Mouse (Mus musculus): Measurements from ENCODE around the gene Il15. TPM values are rescaled to one million over a fixed set of nuclear protein-coding genes. Genes with fewer than 3 reads are reported as not detected.

Gene Il15
- polyA plus RNA-seq, 1 experiment = 4.1 TPM

DNA sequence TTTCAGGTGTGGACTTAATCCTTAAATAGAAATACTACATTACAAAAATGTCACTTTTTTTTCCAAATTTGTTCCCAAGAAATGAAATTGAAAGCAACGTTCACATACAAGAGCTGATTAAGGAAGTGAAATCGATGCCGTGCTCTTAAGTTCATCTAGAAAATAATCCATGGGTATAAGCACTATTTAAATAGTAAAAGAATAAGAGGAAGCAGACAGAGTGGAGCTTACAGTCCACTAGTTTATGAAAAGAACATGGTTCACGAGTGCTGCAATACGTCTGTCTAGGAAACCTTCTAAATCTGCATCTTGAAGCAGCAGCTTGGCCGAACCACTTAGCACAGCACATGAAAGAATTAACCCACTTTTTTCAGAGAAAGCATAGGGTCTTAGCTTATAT is 32.4 kb downstream of the Il15 start:
- no peak for DNase-seq (ENCODE audit: extremely low spot score in 1 of 2, low spot score in 1 of 2)

DNA sequence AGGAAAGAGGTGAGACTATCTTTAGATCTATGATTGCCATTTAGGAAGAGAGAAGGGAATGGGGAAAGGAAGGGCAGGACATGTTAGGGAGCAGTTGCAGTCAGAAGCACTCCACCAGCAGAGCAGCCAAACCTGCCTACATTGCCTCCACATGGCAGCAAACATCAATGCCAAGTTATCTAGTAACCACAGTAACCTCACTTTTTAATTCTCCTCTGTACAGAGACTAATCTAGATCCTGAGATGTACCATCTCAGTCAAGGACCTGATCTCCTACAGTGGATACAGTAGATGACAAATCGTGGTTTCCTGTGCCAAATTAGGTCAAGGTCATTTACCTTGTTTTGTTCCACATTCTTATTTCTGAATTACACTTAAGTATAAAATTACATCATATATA is 42.0 kb downstream of the Il15 start:
- no peak for DNase-seq (ENCODE audit: extremely low spot score in 1 of 2, low spot score in 1 of 2)

DNA sequence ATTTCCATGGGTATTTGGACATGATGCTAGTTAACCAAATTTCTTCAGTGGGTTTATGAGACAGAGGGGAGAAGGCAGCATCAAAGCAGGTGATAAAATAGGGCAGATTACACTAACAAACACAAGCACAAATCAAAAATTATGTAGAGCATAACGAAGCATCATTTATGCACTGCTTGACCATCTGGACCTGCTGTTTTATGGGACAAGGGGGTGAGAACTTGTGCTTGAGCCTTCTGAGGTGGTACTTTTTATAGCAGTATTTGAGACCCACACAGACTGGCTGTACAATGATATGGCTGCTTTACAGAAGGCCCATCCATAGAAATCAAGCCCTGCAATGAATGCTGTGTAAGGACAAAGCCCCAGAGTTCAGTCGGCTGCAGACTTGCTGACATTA is 46.9 kb downstream of the Il15 start:
- no peak for DNase-seq (ENCODE audit: extremely low spot score in 1 of 2, low spot score in 1 of 2)

- DNase-seq (ENCODE audit: extremely low spot score in 1 of 2, low spot score in 1 of 2) = peak in 1 of 2 experiments; percentile 5
These were observed 51.6 kb downstream of the Il15 start for GRCm38 (mm10) chr8:82351268-82351943.

- DNase-seq (ENCODE audit: extremely low spot score in 1 of 2, low spot score in 1 of 2) = no peak
These were observed 53.7 kb downstream of the Il15 start for GRCm38 (mm10) chr8:82349299-82349698.

DNA sequence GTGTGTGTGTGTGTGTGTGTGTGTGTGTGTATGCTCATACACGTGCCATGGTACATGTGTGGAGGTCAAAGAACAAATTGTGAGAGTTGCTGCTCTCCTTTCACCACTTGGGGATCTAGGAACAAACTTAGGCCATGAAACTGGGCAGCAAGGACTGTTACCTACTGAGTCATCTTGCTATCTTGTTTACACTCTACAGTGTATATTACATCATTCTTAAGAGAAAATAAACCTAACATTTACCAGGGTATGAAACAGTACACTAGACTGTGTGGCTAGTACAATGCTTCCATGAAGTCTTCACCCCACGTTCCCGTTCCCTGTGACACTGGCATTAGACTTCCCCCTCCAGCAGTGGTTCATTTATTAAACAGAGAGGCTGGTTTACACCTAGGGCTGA is 56.5 kb downstream of the Il15 start:
- no peak for DNase-seq (ENCODE audit: extremely low spot score in 1 of 2, low spot score in 1 of 2)

GRCm38 (mm10) chr8:82331675-82332234 is 71.3 kb downstream of the Il15 start:
- no peak for DNase-seq (ENCODE audit: extremely low spot score in 1 of 2, low spot score in 1 of 2)

DNA sequence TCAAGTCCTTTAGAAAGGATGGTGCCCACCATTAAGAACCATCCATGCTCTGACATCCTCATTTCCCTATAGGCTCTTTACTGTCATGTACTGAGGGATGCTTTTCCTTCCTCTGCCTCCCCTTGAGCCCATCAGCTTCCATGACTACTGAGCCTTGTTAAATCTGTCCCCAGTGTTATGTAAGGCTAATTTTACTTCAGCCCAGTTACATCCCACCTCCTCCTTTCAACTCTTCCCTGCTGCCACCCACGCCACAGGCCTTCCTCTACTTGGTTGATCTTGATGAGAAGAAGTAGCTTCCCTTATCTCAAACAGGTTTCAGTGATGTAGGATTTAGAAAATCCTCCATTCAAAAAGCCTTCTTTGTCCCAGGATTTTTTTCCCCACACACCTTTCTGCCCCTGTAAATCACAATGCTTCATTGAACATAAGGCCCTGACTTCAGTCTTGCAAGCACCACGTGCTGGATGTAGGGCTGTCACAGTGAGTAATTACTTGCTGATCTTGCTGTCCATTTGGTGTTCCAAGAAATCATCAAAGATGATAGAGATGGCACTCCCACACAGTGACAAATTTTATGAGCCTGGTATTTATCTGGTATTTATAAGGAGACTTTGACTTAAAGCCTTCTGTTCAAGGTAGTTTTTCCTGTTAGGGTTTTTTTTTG is 74.9 kb downstream of the Il15 start:
- peak; percentile 1 to 23 for DNase-seq (ENCODE audit: extremely low spot score in 1 of 2, low spot score in 1 of 2)

GRCm38 (mm10) chr8:82326061-82326460 is 77.0 kb downstream of the Il15 start:
- no peak for DNase-seq (ENCODE audit: extremely low spot score in 1 of 2, low spot score in 1 of 2)

- no peak for DNase-seq (ENCODE audit: extremely low spot score in 1 of 2, low spot score in 1 of 2)
These were observed 77.4 kb downstream of the Il15 start for GRCm38 (mm10) chr8:82325586-82325985.

DNA sequence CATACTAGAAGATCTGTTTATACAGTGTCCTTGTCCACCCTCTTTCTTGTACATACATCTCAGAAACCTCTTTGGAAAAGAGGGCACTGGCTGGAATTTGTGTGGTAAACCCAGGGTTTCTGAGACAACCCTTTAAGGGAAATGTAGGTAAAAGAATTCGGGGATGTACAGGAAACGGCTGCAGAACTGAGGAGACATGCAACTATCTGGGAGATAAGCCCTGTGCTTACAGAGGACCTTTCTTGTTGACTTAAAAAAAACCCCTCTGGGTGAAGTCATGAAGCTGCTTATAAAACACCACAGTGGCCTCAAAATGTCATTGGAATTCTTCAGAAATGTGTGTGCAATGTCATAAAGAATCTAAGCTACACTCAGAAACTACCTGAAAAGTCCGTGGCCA is 85.6 kb downstream of the Il15 start:
- DNase-seq (ENCODE audit: extremely low spot score in 1 of 2, low spot score in 1 of 2) = no peak

DNA sequence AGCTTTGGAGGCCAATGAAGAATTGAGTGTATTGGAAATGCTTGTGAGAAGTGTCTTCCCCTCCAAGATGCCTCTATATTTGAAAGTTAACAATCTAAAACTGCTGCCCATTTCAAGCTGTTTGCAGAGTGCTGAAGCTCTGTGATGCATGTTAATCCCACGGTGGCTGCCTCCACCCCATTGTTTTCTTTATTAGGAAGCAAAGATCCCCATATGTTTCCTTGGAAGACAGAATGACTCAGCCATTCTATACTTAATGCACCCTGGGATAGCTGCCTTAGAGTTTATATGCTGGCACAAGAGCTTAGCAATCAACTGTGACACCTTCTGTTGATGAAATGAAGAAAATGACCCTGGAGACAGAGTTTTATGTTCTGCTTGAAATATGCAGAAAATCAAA is 96.6 kb downstream of the Il15 start:
- DNase-seq (ENCODE audit: extremely low spot score in 1 of 2, low spot score in 1 of 2) = peak in 1 of 2 experiments; percentile 5

DNA sequence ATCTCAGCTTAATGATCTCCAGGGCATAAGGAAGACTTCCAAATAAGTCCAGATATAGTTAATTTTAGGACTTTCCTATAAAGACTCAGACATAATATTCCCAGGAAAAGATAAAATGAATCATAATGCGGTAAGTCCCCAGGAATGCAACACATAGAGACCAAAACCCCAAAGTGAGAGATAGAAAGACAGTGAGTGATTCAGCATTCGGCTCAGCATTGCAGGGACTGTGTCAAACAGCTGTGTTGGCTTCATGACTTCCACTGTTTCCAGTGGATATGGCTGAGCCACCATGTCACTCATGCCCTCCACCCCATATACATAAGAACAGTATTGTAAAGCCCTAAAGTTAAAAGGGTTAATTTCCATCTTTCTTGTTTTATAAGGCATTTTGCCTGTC is 106.8 kb downstream of the Il15 start:
- DNase-seq (ENCODE audit: extremely low spot score in 1 of 2, low spot score in 1 of 2) = no peak

DNA sequence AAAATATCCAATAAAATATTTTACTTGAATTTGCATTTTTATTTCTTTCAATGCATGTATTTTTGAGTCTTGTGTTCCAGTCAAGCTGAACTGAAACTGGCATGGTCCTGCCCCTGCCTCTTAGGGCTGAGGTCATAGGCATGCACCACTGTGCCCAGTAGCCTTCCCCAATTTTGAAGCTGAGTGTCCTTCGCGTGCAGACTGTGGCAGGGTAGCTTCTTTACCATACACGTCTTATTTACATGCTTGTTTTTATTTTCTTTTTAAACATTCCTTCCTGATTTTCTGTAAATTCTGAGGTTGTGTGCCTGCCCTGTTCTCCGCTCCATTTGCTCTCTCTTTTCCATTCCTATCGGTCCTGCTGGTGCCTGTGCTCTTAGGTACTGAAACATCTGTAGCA is 111.4 kb downstream of the Il15 start:
- DNase-seq (ENCODE audit: extremely low spot score in 1 of 2, low spot score in 1 of 2) = no peak

DNA sequence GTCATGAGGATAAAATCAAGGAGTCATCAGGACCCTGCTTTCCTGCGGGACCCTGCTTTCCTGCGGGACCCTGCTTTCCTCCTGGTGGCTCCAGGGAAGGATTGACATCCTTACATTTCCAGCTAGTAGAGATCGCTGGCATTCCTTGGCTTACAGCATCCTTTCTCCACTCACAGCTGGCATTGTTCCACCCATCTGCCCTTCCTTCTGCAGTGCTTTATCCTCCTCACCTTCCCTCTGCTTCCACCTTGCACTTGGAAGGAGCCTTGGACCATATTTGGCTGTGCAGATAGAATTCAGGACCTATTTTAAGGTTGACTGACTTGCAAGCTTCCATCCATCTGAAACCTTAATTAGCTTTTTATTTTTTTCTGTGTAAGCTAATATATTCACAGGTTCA is 117.2 kb downstream of the Il15 start:
- no peak for DNase-seq (ENCODE audit: extremely low spot score in 1 of 2, low spot score in 1 of 2)

DNA sequence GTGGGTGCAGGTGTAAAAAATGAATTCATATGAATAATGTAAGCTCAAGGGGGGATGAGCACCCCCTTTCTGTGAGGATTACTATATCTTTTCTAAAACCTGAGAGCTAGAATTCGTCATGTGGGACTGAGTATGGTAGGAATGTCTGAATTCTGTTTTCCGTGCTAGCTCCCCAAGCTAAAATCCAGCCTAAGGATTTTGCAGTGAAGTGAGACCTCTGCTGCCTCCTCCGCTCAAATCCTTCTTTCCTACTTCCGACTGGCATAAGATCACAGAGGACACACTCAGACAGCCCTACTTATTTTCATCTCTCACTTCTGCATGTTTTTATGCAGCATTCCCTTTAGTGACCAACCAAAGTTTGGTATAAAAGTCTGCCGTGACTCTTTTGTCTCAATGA is 121.0 kb downstream of the Il15 start:
- no peak for DNase-seq (ENCODE audit: extremely low spot score in 1 of 2, low spot score in 1 of 2)

All from frontal cortex, adult 2 months (tissue).